Mouse (Mus musculus): Measurements from ENCODE around the gene Mlph. TPM values are rescaled to one million over a fixed set of nuclear protein-coding genes. Genes with fewer than 3 reads are reported as not detected.
A peak's percentile ranks its signal among the peaks of the same experiment; 100 is the strongest.

Mlph gene
- polyA plus RNA-seq, 1 experiment: 0.28 TPM

DNA sequence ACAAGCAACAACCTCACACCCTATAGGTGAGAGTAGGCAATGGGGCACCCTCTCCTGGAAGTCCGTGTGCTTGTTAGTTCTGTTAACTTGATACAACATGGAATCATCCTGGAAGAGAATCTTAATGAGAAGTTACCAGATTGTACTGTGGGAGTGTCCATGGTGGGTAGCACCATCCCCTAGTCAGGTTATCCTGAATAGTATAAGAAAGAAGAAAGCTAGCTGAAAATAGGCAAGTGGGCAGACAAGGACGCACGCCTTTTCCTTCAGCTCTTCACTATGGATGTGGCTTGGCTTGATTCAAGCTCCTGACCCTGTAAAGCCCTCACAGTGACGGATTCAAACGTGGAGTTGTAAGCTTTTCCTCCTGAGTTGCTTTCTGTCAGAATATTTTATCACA, 15.1 kb upstream of the Mlph start:
- TF ChIP-seq POLR2A (IDR thresholded peaks at IDR 0.05; ENCODE audit: insufficient read depth, low read length): no peak
- no peak for TF ChIP-seq EP300 (IDR thresholded peaks at IDR 0.05; ENCODE audit: insufficient read depth, low read depth, low read length)
- TF ChIP-seq CTCF (IDR thresholded peaks at IDR 0.05; ENCODE audit: low read depth, low read length): no peak
- no peaks in the 10 kb centered on the region for H3K36me3 ChIP-seq (ENCODE audit: control insufficient read depth, insufficient read depth, low read length, poor library complexity, severe bottlenecking)
- H3K9me3 ChIP-seq (replicated peaks; ENCODE audit: control insufficient read depth, insufficient read depth, low read length, poor library complexity, severe bottlenecking): no peaks in the 10 kb centered on the region
- no peak overlapping the region for H3K4me3 ChIP-seq (ENCODE audit: low read depth, low read length)
- H3K9ac ChIP-seq (ENCODE audit: low read depth, poor library complexity, severe bottlenecking): no peak overlapping the region
- H3K27me3 ChIP-seq (ENCODE audit: control insufficient read depth, insufficient read depth, low read length, poor library complexity, severe bottlenecking): no peaks in the 10 kb centered on the region
- no peaks in the 10 kb centered on the region for H3K4me1 ChIP-seq (ENCODE audit: control insufficient read depth, insufficient read depth, low read length)
- H3K27ac ChIP-seq (ENCODE audit: insufficient read depth, low read length): no peak overlapping the region

DNA sequence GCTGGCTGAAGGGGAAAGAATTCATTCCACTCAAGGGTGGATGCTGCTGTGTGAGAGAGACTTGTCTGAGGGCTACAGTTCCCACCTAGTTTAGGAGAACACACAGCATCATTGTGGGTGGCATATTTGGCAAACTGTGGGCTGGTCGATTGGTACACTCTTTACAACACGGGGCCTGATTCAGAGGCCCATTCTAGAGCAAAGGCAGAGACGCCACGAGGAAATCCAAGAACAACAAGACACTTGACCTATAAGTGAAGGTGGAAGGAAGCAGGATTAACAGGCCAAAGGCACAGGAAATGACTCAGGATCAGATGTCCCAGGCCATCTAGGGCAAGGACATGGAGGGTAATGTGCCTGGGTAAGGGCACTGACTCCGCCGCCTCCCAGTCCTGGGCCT, 14.5 kb upstream of the Mlph start:
- TF ChIP-seq EP300 (IDR thresholded peaks at IDR 0.05; ENCODE audit: insufficient read depth, low read depth, low read length): no peak
- no peak for TF ChIP-seq CTCF (IDR thresholded peaks at IDR 0.05; ENCODE audit: low read depth, low read length)
- no peak for TF ChIP-seq POLR2A (IDR thresholded peaks at IDR 0.05; ENCODE audit: insufficient read depth, low read length)
- H3K4me3 ChIP-seq (ENCODE audit: low read depth, low read length): no peak overlapping the region
- no peaks in the 10 kb centered on the region for H3K9me3 ChIP-seq (replicated peaks; ENCODE audit: control insufficient read depth, insufficient read depth, low read length, poor library complexity, severe bottlenecking)

DNA sequence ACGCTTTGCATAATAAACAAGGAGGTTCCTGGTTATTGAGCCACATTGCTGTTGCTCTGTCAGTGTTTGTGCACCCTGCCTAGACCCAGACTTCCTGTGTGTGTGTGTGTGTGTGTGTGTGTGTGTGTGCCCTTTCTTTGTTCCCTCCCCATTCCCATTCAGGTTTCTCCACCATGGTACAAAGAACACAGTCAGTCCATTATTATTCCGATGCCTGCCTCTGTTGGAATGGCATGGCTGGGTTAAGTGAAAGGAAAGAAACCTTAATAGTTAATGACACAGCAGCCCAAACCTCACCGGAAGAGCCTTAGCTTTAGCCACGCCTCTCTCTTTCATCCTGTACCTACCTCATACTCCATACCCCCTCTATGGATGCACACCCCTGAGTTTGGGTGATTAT, 13.6 kb upstream of the Mlph start:
- TF ChIP-seq POLR2A (IDR thresholded peaks at IDR 0.05; ENCODE audit: insufficient read depth, low read length): no peak
- peak; percentile 51; the same call in 1 of the 2 replicates for TF ChIP-seq EP300 (IDR thresholded peaks at IDR 0.05; ENCODE audit: insufficient read depth, low read depth, low read length)

More for the DNA sequence above, 14.5 kb upstream of the Mlph start:
- no peaks in the 10 kb centered on the region for H3K27me3 ChIP-seq (ENCODE audit: control insufficient read depth, insufficient read depth, low read length, poor library complexity, severe bottlenecking)
- H3K36me3 ChIP-seq (ENCODE audit: control insufficient read depth, insufficient read depth, low read length, poor library complexity, severe bottlenecking): no peaks in the 10 kb centered on the region
- no peaks in the 10 kb centered on the region for H3K4me1 ChIP-seq (ENCODE audit: control insufficient read depth, insufficient read depth, low read length)
- H3K27ac ChIP-seq (ENCODE audit: insufficient read depth, low read length): no peak overlapping the region
- H3K9ac ChIP-seq (ENCODE audit: low read depth, poor library complexity, severe bottlenecking): no peak overlapping the region

DNA sequence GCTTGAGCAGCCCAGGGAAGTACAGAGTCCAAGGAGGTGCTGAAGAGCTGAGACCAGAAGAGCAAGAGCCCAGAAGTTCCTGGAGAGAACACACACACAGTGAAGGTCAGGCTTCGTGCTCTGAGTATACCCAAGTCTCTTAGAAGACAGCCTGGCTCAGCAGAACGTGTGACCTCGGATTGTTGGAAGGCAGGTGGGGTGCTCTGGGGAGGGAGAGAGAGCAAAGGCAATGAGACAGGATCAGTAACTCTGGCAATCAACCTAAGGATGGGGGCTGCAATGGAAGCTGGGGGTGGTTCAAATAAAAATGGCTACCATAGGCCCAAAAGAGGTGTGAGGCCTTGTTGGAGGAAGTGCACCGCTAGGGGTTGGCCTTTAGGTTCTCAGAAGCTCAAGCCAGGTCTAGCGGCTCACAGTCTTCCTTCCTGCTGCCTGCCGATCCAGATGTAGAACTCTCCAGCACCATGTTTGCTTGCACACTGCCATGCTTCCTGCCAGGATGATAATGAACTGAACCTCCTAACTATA, 13.1 kb upstream of the Mlph start:
- H3K9me3 ChIP-seq (replicated peaks; ENCODE audit: control insufficient read depth, insufficient read depth, low read length, poor library complexity, severe bottlenecking): no peaks in the 10 kb centered on the region
- H3K27me3 ChIP-seq (ENCODE audit: control insufficient read depth, insufficient read depth, low read length, poor library complexity, severe bottlenecking): no peaks in the 10 kb centered on the region
- no peak overlapping the region for H3K4me3 ChIP-seq (ENCODE audit: low read depth, low read length)
- no peak overlapping the region for H3K9ac ChIP-seq (ENCODE audit: low read depth, poor library complexity, severe bottlenecking)
- no peaks in the 10 kb centered on the region for H3K4me1 ChIP-seq (ENCODE audit: control insufficient read depth, insufficient read depth, low read length)
- TF ChIP-seq POLR2A (IDR thresholded peaks at IDR 0.05; ENCODE audit: insufficient read depth, low read length) (no peak), CTCF (IDR thresholded peaks at IDR 0.05; ENCODE audit: low read depth, low read length) (no peak)
- no peak overlapping the region for H3K27ac ChIP-seq (ENCODE audit: insufficient read depth, low read length)
- H3K36me3 ChIP-seq (ENCODE audit: control insufficient read depth, insufficient read depth, low read length, poor library complexity, severe bottlenecking): no peaks in the 10 kb centered on the region

More for the DNA sequence above, 13.6 kb upstream of the Mlph start:
- Histone ChIP-seq H3K4me3 (ENCODE audit: low read depth, low read length) (no peak overlapping the region), H3K27ac (ENCODE audit: insufficient read depth, low read length) (no peak overlapping the region), H3K9me3 (replicated peaks; ENCODE audit: control insufficient read depth, insufficient read depth, low read length, poor library complexity, severe bottlenecking) (no peaks in the 10 kb centered on the region), H3K27me3 (ENCODE audit: control insufficient read depth, insufficient read depth, low read length, poor library complexity, severe bottlenecking) (no peaks in the 10 kb centered on the region), H3K4me1 (ENCODE audit: control insufficient read depth, insufficient read depth, low read length) (no peaks in the 10 kb centered on the region), H3K36me3 (ENCODE audit: control insufficient read depth, insufficient read depth, low read length, poor library complexity, severe bottlenecking) (no peaks in the 10 kb centered on the region), H3K9ac (ENCODE audit: low read depth, poor library complexity, severe bottlenecking) (no peak overlapping the region)

DNA sequence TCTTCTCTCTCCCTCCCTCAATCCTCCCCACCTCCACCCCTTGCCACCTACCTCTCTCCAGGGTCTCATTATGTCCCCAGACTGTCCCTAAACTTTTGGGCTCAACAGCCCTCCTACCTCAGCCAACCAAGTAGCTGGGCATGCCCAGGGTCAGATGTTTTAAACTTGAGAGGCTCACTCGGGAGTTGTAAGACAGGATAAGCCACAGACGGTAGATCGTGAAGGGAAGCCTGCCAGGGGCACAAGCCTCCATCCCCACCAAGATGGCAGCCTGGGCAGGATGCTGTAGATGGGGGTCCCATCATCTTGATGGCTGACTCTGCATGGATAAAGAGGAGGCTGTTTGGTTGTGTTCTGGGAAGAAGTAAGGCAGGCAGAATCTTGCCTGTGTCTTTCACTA, 12.1 kb upstream of the Mlph start:
- H3K27me3 ChIP-seq (ENCODE audit: control insufficient read depth, insufficient read depth, low read length, poor library complexity, severe bottlenecking): no peaks in the 10 kb centered on the region
- H3K4me1 ChIP-seq (ENCODE audit: control insufficient read depth, insufficient read depth, low read length): no peaks in the 10 kb centered on the region
- no peaks in the 10 kb centered on the region for H3K36me3 ChIP-seq (ENCODE audit: control insufficient read depth, insufficient read depth, low read length, poor library complexity, severe bottlenecking)
- no peak for TF ChIP-seq EP300 (IDR thresholded peaks at IDR 0.05; ENCODE audit: insufficient read depth, low read depth, low read length)
- no peak for TF ChIP-seq POLR2A (IDR thresholded peaks at IDR 0.05; ENCODE audit: insufficient read depth, low read length)
- TF ChIP-seq CTCF (IDR thresholded peaks at IDR 0.05; ENCODE audit: low read depth, low read length): no peak
- no peak overlapping the region for H3K4me3 ChIP-seq (ENCODE audit: low read depth, low read length)
- no peaks in the 10 kb centered on the region for H3K9me3 ChIP-seq (replicated peaks; ENCODE audit: control insufficient read depth, insufficient read depth, low read length, poor library complexity, severe bottlenecking)
- H3K27ac ChIP-seq (ENCODE audit: insufficient read depth, low read length): no peak overlapping the region
- H3K9ac ChIP-seq (ENCODE audit: low read depth, poor library complexity, severe bottlenecking): no peak overlapping the region

DNA sequence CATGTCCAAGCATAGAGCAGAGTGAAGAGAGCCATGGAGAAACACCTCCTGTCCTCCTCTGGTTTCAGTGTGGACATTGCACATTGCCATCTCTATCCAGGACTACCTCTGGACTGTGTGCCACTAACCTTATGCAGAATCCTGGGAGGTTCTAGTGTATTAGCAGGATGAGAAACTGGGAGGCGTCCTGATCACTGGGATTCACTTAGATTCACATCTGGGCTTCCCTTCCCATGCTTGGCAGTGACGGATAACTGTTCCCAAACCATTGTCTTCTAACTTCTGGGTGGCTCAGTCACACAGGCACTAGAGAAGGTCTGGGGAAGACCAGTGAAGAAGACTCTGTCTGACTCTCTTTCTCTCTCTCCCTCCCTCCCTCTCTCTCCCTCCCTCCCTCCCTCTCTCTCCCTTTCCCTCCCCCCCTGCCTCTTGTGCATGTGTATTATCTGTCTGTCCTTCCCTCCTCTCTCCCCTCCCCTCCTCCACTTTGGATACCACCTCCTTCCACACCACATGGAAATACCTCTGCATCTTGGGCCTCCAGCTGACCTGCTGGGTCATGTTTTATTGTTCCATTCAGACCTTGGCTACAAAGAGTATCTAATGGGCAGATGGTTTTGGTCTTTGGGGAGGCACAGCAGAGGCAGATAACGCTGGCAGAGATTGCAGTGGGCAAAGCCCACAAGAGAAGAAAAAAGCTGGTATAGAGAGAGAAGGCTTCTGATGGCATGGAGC, 11.5 kb upstream of the Mlph start:
- Histone ChIP-seq H3K4me3 (ENCODE audit: low read depth, low read length) (no peak overlapping the region), H3K9ac (ENCODE audit: low read depth, poor library complexity, severe bottlenecking) (no peak overlapping the region), H3K9me3 (replicated peaks; ENCODE audit: control insufficient read depth, insufficient read depth, low read length, poor library complexity, severe bottlenecking) (no peaks in the 10 kb centered on the region), H3K4me1 (ENCODE audit: control insufficient read depth, insufficient read depth, low read length) (no peaks in the 10 kb centered on the region), H3K36me3 (ENCODE audit: control insufficient read depth, insufficient read depth, low read length, poor library complexity, severe bottlenecking) (no peaks in the 10 kb centered on the region), H3K27me3 (ENCODE audit: control insufficient read depth, insufficient read depth, low read length, poor library complexity, severe bottlenecking) (no peaks in the 10 kb centered on the region), H3K27ac (ENCODE audit: insufficient read depth, low read length) (no peak overlapping the region)
- TF ChIP-seq EP300 (IDR thresholded peaks at IDR 0.05; ENCODE audit: insufficient read depth, low read depth, low read length): no peak
